Mouse (Mus musculus) myocyte (in vitro differentiated cells): ENCODE results near the gene Clec16a.

ENCODE experiments used
- E2F4 ChIP-seq: IDR thresholded peaks from one replicate; pipeline ENCODE4 v1.6.1; 2011; ENCODE audit warnings: mild to moderate bottlenecking, control low read depth, moderate library complexity; ENCODE audit not compliant: insufficient read depth
- MAX ChIP-seq: IDR thresholded peaks from one replicate; pipeline ENCODE4 v1.6.1; 2011; ENCODE audit warnings: low read depth, mild to moderate bottlenecking, control low read depth
- MYOD1 ChIP-seq, 3 experiments: IDR thresholded peaks; one replicate each; pipeline ENCODE4 v1.6.1; 2011; ENCODE audit warnings: control low read depth in 2 of 3, low read depth in 2 of 3, mild to moderate bottlenecking in 2 of 3, moderate library complexity in 1 of 3; ENCODE audit not compliant: insufficient read length in 2 of 3, control insufficient read depth in 1 of 3
- MYOG ChIP-seq, 3 experiments: IDR thresholded peaks; one replicate each; pipeline ENCODE4 v1.6.1; 2011; ENCODE audit warnings: control low read depth in 2 of 3, low read depth in 2 of 3, mild to moderate bottlenecking in 2 of 3; ENCODE audit not compliant: insufficient read length in 2 of 3, control insufficient read depth in 1 of 3, insufficient read depth in 1 of 3
- POLR2A ChIP-seq: IDR thresholded peaks from one replicate; pipeline ENCODE4 v1.6.1; 2011; ENCODE audit warnings: low read depth, mild to moderate bottlenecking, control low read depth, moderate library complexity; ENCODE audit not compliant: insufficient read length
- TCF12 ChIP-seq: IDR thresholded peaks from one replicate; pipeline ENCODE4 v1.6.1; 2011; ENCODE audit warnings: mild to moderate bottlenecking, control low read depth; ENCODE audit not compliant: poor library complexity, insufficient read depth, severe bottlenecking

DNA sequence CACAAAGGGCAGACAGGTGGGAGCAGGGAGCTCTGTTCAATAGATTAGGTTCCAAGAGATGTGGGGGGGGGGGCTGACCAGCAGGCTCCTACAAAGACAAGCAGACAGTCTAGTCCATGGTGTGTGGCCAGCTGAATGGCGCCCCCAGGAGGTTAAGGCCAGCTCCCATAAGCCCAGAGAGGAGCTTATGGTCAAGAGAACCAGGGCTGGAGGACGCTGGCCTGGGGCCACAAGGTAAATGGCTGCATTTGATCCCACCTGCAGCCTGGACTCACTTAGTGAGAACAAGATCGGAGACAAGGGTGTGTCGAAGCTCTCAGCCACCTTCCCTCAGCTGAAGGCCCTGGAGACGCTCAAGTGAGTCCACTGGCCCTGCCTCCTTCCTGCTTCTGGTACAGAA, 27.1 kb upstream of the Clec16a start:
- TF ChIP-seq MAX = no peak
- TF ChIP-seq POLR2A = no peak
- TF ChIP-seq TCF12 = no peak
- no peak for TF ChIP-seq MYOG (IDR thresholded peaks at IDR 0.05; ENCODE audit: control insufficient read depth in 1 of 3, insufficient read depth in 1 of 3, insufficient read length in 2 of 3, low read depth in 2 of 3)
- TF ChIP-seq E2F4 = no peak
- TF ChIP-seq MYOD1 (IDR thresholded peaks at IDR 0.05; ENCODE audit: control insufficient read depth in 1 of 3, insufficient read length in 2 of 3, low read depth in 2 of 3) = no peak
